Mouse (Mus musculus): ENCODE measurements around the gene Kntc1.

Kntc1 gene

DNA sequence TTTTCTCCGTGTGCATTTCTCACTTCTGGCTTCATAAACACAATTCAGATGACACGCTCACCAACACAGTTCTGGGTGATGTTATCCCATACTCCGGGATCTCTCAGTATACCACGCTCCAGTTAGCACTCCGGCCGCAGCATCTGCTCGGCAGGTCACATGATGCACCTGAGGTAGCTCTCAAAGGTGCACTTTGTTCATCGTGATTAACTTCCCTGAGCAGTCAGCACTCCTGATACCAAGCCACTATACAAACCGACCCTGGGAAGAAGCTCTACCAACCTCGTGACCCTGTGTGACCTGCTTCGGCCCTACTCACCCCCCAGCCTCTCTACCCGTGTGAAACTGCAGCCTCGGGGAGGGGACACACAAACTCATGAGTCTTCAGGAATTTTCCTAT, 59.6 kb downstream of the Kntc1 start:
- DNase-seq = no peak

DNA sequence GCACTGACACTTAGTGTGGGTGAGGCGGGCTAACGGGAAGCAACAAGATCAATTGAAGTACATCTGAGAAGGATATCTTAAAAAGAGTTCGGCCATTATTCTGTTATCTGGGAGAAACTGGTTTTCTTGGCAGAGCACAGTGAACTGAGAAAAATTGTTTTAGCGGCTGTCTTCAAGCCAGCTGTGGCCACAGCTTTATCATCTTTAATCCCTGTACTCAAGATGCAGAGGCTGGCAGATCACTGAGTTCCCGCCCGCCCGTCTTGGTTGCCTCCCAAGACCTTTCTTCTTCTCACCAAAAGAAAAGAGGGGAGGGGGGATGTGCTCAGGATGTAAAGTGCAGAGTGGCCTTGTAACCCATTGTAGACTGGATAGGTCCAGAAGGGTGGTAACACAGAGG, 67.4 kb downstream of the Kntc1 start:
- DNase-seq = no peak

DNA sequence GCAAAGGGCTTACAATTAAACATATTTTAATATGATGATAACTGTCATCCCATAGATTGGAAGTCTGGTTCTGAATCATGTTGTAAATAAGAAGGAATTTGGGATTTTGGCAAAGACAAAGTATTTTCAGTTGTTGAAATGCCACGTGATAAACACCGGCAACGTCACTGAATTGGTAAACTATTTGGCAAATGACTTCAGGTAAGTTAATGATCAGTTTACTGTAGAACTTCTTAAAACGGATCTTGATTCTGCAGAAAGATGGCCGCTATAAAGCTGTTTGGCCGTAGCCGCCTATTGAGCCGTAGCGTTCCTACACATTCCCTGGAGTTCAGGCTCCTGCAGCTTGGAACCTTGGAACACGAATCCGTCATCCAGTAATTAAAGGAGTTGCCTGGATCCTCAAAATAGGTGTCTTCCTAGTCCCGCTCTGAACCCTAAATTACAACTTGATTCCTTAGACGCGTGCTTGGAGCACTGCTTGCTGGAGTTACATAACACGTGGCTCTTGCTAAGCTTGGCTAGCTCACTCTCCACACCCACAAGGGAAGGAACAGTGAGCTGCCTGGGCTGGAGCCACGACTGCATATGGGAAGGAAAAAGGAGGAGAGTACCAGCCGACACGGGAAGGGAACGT, 69.5 kb downstream of the Kntc1 start:
- no peak for DNase-seq

DNA sequence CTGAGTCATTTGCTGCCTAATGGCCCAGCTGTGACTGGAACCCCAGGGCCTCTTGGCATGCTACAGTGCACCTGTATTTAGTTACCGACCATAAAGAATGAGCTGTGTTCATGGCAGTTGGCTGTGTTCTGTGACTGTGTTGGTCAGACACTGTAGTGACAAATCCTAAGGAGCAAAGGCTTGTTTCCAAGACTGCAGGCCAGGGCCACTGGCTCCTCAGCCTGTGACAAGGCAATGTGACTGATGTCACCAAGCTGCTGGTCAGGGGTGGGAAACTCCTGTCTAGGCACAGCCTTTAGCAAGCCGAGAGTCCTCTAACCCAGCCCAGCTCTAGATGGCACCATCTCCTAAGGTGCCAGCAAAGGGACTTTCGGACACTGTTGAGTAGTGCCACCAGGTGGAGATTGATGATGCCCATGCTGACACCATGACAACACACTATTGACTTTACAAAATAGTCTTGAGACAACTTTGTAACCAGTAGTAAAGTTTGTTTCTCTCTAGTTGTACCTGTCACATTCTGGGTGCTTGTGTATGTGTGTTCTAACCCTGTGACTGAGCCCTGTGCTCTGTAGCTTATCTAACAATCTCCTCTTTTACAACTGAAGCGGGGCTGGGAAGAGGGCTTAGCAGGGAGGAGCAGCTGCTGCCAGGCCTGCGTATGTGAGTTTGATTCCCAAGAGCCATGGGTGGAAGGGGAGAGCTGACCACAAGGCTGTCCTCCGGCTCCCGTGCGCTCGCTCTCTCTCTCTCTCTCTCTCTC, 71.2 kb downstream of the Kntc1 start:
- DNase-seq = peak in 1 of 2 experiments; percentile 42

DNA sequence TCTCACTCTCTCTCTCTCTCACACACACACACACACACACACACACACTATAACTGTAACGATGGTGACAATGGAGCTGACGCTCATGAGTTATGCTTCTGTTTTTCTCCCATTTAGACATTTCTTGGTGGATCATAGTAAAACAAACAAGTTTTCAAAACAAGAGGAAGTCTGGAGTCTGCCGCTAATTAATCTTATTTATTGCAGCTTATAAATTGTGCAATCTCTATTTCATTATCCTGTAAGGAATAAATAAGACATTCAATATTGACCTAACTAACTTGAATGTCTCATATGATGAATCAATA, 71.7 kb downstream of the Kntc1 start:
- DNase-seq = no peak

DNA sequence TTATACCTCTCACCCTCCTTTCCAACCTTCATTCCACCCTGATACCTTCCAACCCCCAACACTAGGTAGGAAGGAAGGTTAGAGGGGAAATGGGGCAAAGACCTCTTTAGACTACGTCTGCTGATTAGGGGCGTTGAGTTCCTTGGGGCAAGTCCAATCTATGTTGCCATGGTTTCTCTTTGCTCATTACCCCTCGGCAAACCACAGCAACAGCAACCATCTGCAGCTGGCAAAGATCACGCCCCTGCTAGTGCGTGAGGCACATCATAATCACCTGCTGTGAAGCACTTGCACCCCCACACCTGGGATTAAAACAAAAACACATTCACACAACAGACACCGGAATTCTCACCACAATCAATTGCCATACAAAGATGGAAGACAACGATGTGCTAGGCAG, 73.2 kb downstream of the Kntc1 start:
- DNase-seq = no peak

DNA sequence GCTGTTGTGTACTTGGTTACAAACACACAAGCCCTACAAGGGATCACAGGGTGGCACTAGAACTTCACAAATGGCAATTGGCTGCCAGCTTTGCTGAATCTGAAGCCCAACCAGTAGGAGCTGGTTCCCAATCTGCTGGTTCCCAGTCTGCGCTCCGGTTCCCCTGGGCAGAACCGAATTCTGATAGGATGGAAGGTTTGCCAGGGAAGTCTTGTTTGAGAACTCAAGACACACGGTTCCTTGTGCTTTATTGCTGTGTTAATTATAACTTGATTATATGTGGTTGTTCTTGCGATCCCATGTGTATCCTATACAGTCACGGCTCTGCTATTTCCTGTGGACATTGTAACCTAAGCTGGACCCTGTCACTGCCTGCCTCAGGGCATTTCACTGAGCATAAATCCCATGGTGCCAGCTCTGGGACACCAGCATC, 78.2 kb downstream of the Kntc1 start:
- peak; percentile 31 to 59 for DNase-seq

DNA sequence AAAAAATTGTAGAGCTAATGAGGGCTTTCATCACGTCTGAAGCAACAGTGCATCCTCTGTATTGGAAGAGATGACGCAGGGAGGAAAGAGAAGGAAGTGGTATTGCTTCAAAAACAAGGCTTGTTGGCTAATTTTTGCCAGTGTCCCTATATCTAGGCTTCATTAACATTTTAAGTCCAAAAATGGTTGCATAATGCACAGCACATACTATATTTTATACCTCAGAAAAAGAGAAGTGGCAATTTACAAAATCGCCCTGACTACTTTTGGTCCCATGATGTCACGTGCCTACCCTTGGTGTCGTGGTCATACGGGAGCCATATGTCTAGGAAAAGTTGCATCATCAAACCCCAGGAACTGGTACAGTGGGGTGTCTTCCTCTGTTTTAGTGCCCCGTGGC, 82.8 kb downstream of the Kntc1 start:
- DNase-seq = no peak

DNA sequence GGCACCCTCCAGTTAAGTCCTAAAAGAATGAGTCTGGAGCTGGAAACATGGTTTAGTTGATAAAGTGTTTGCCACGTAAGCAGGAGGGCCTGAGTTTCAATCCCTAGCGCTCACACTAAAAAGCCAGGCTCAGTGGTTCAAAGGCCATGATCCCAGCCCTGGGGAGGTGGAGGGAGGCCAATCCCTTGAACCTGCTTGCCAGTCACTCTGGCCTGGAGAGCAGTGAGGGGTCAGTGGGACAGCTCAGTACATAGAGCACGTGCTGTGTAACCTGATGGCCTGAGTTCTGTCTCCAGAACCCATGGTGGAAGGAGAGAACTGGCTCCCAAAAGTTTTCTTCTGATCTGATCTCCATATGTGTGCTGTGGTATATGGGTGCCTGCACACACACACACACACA, 85.3 kb downstream of the Kntc1 start:
- DNase-seq = no peak

DNA sequence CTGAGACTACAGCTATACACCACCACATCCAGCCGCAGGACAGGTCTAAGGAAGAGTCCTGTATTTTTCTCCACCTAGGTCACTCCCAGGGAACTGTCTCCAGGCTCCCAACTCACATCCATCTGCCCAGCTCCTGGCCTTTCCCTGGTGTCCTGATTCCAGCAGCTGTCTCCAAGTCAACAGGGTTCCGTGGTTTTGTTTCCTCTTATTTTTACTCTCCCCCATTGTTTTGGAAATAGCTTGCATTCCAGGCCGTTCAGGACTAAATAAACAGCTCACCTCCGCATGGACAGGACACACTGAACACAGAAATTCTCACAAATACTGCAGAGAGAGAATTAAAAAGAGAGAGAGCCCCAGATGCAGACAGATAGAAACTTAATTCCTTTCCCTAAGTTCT, 87.9 kb downstream of the Kntc1 start:
- no peak for DNase-seq

DNA sequence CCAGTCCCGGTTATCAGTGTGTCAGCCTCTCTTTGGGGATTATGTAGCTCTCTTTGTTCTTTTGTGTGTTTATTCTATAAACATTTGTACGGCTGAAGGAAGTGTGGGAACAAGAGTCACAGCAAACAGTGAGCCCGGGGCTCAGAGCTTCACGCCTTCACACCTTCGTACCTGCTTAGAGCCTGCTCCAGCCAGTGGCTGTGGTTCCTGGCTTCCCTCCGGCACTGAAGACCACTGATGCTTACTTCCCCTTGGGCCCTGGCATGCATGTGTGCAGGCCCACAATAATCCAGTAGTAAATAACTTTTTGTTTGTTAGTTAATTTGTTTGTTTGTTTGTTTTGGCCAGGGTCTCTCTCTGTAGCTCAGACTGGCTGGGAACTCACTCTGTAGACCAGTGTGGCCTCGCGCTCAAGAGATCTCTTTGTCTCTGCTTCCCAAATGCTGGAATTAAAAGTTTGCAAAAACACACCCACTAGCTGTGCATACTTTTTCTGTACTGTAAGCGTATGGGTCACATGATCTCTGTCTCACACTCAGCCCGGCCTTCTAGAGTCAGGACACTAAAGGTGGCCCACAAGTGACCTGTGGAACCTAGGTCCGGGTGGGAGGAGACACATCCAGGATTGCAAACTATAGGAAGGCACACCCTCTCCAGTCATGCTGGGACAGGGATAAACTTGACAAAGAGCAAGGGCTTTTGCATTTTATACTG, 92.9 kb downstream of the Kntc1 start:
- no peak for DNase-seq

DNA sequence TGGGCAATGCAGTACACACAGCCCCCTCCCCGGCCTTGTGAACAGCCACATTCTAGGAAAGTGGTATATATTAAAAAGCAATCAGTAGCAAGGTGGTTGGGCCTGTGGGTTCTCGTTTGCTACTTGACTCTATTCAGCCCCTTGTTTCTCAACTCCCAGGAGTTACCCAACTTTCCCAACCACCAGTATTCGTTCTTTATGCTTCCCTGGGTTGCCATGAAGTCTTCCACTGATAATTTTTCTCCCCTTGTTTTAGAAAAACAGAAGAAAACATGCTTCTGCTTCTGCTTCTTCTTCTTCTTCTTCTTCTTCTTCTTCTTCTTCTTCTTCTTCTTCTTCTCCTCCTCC, 93.4 kb downstream of the Kntc1 start:
- DNase-seq = no peak

DNA sequence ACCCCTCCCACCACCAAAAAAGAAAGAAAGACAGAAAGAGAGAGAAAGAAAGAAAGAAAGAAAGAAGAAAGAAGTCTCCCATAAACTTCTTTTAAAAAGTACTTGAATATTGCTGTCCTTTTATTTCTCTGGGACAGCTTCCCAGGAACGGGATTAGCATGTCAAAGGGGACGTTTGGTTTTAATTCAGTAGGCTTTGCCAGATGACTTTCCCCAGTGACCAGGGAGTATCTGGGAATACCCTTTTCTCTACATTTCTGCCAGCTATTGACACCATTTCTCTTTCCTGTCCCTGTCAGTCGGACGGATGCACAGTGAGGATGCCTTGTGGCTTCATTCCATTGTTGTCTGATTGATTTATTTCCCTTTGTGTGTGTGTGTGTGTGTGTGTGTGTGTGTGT, 94.3 kb downstream of the Kntc1 start:
- DNase-seq = no peak

DNA sequence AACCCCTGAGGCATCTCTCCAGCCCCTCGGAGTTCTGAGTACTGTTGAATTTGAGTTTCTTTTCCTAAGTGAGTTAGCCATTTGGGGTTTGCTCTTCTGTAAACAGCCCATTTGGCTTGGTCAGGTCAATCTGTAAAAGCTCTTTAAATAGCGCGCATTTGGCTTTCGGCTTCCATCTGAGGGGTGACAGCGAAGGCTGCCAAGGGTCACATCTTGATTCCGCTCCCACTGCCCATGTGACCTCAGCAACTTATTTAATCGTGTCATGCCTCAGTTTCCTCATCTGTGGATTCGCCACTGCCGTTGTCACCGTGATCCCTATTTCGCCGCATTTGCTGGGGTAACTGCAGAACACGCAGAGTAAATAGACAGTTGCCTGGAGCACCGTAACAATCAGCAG, 94.8 kb downstream of the Kntc1 start:
- DNase-seq = no peak

DNA sequence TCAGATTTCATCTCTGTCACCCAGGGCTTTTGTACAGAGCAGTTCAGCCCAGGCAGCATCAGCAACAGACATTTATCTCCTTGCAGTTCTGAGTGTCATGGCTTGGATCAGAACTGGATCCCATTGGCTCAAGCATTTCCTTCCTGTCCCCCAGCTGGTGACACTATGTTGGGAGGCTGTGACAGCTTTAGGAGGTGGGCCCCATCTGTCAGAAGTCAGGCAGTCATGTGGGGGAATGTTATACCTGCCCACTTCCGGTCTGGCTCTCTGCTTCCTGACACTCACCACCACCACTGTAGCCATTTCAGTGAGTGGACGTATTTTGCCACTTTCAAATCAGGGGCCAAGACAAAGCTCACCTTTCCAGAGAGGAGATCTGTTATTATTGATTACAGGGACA, 101.9 kb downstream of the Kntc1 start:
- no peak for DNase-seq

DNA sequence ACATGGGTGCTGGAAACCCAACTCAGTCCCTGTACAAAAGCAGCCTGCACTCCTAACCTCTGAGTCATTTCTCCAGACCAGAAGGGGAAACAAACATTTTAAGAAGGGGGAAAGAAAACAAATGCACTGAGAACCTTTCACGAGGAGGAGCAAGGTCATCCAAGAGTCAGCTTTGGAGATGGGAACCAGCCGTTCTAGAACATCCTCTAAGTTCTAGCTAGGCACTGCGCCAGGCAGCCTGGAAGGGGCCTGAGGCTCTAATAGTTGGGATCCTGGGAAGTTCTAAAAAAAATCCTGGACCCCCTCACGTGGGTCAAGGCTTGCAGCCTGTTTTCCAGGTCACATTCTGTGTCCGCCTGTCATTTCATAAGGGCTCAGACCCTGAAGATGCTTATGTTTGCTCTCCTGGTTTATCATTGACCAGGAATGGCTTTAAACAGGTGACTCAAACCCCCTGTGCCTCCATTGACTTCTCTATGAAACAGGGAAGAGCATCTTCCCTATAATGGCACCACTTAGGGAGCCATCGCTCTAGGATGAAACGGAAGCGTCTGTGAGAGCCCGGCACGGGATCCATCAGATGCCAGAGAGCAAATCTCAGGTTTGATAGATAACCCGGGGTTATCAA, 104.5 kb downstream of the Kntc1 start:
- DNase-seq = no peak

DNA sequence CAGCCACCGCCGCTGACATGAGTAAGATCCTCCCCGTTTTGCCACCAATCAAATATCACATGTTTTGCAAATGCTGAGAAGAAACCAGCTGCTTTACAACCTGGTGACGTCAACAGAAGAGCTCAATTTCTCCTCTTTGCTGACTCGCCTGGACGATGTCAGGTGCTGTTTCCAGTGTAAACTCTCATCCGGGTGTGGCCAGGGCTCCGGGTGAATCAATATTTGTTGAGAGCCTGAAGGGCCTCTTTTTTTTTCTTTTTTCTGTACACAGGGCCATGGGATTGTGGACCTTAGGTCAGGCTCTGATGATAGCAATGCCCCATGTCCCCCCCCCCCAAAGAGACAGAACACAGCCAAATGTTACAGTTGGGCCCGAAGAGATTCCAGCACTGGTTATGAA, 105.0 kb downstream of the Kntc1 start:
- DNase-seq = peak in 1 of 2 experiments; percentile 54

DNA sequence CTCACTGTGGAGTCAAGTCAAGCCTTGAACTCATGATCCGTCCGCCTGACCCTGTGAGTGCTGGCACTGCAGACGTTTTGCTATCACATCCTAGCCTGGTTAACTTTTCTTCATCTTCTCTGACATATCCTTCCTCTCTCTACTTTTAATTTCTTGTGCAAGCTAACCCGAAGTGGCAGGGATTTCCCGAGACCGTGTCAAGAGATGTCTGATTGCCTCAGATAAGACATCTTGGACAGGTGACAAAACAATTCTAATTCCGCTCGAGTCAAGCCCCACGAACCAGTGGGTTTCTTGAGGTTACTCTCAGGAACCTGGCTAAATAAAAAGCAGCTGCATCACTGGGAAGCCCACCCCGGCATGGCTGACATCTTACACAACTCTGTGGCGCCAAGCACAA, 109.3 kb downstream of the Kntc1 start:
- no peak for DNase-seq

DNA sequence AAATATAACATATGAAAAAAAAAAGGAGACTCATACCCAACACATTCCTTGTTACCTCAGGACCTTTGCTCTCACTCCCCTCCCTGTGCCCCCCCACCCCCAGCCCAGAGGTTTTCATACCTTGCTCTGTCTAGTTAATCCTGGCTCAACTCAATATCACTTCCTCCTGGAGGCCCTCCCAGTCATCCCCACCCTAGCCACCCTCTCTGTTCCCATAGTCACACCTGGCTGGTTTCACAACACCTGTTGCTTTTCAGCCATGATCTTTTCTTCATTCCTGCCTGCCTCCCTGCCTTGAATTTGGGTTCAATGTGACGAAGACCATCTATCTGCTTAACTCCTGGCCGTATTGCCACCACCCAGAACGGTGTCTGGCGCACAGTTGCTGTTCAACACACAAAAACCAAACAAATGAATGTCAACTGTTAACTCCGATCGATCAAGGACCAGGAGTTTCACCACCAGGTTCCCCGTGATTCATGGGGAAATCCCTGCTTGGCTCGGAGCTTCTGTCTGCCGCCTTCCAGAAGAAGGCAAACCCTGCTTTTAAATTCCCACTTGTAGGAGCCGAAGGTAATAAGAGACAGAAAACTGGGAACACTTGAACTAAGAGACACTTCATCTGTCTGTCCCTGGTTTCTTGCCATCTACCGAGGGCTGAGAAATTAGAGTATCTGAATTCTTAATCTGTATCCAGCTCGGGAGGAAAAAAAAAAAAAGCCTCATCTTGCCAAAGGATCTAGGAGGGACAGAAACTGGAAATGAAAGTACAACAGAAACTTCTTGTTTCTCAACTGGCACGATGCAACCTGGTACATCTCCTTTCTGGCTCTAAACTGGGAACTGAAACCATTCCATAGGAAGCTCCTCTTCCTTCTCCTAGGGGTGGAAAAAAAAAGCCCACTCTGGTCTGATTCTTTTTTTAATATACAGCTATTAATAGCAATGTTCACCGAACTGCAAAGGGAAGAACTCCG, 113.1 kb downstream of the Kntc1 start:
- DNase-seq = peak; percentile 45 to 53

DNA sequence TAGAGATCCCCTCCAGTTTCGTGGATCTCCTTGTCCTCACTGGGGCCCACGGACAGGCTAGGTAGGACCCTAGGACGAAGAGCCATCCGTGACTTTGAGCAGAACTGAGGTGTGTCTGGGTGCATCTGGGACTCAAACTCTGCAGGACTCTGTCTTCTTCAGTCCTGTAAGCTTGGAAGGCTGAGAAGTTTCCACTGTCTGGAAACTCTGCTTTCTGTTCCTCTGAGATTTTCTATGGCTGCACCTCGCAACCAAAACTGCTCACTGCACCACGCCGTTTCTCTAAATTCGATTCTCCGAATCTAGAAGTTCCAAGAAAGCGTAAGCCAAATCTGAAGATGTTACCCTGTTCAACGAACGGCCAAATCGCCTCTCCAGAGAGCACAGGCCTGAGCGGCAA, 114.4 kb downstream of the Kntc1 start:
- DNase-seq = no peak

DNA sequence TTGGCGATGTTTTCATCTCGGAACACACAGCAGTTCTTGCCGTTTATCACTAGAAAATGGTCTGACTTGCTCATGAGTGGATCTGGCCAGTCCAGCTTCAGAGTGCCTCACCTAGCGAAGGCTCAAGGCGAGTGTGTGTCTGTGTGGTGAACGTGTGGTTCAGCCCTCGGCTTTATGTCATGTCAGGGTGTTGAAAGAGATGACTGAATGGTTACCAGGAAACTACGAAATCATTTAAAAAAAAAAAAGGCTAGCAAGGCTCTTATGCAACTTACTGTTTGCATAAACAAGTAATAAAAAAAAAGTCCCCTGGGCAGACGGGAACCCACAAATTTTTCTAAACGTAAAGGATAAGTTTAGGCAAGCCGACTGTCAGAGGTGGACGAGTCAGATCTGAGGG, 115.8 kb downstream of the Kntc1 start, which contains the start of gene Hcar2:
Gene Hcar2 (minus strand): TSS at position 135 of the 400 bp plus-strand sequence.
- peak; percentile 36 to 56 for DNase-seq

DNA sequence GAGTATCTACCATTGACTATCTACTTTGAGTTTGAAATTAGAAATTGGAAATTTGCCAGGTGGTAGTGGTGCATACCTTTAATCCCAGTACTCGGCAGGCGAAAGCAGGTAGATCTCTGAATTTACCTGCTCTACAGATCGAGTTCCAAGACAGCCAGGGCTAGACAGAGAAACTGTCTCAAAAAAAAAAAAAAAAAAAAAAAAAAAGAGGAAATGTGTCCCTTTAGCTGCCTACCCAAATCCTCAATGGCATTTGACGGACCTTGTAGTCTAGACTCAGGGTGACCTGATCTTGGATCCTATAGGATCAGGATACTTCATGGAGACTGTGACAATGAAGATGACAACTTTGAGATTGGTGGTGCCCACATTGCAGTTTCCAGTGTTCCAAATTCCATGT, 116.9 kb downstream of the Kntc1 start:
- no peak for DNase-seq

DNA sequence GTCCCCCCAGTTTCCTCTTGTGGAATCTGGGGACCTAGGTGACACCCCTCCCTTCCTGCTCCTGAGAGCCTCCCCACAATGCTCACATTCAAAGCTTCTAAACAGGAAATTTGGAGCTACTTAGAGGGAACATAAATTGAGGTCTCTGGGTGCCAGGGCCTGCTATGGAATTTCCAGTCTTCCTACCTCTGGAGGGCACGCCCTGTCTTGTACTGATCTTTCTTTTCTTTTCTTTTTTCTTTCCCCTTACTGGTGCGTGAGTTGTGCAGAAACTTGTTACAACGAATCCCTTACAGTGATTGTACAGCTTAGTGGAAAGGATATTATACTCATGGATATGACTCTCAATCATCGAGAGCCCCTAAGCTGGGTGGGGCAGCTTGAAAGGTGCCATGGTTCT, 120.1 kb downstream of the Kntc1 start:
- DNase-seq = no peak

All from lung, adult 18-20 months (tissue).